Mouse (Mus musculus): Measurements from ENCODE around the gene 2010003K11Rik.
"Not testable (repeated sequence)": the region's sequence is repeated elsewhere in the genome, so short reads cannot be mapped to it uniquely, and the experiment has no call there.

Gene 2010003K11Rik

GRCm38 (mm10) chr19:4455071-4455800 is 43.1 kb downstream of the 2010003K11Rik start:
- no peak for DNase-seq

GRCm38 (mm10) chr19:4454040-4454439 is 44.3 kb downstream of the 2010003K11Rik start:
- not testable (repeated sequence) for DNase-seq

DNA sequence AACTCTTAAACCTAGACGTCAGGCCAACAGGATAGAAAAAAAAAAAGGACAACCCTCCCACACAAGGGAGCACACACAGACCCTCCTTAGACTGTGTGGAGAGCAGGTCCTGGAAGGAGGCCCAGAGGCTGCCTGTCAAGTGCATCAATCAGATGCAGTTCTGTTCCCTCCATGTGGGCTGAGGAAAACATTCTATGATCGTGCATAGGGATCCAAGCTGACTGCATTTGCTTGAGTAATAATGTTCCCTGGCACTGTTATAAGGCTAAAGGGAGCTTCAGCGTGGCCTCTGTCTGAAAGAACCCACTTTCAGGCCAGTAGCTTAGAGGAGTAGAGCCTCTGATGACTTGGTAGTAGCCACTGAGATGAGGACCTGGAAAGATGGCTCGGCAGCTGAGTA is 45.9 kb downstream of the 2010003K11Rik start:
- DNase-seq: no peak

- no peak for DNase-seq
Measured at GRCm38 (mm10) chr19:4451965-4452364, 46.4 kb downstream of the 2010003K11Rik start.

DNA sequence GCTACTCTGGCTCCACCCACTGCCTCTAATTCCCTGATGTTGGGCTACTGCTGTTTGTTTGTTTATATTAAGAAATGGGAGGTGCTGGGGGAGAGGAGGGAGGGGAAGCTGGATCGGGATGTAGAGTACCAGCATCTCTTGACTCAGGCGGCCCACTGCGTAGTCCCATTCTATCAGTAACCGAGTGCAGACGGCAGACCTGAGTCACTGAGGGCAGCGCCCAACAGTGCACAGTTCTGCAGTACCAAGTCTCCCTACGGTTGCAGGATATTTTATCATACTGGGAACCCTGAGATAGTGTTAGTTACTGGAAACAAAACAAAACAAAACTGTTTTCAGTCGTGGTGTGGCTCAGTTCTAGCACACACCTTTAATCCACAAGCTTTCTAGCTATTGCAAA is 47.3 kb downstream of the 2010003K11Rik start:
- no peak for DNase-seq

GRCm38 (mm10) chr19:4450666-4451065 is 47.7 kb downstream of the 2010003K11Rik start:
- DNase-seq: no peak

GRCm38 (mm10) chr19:4449230-4449629 is 49.2 kb downstream of the 2010003K11Rik start:
- DNase-seq: no peak

DNA sequence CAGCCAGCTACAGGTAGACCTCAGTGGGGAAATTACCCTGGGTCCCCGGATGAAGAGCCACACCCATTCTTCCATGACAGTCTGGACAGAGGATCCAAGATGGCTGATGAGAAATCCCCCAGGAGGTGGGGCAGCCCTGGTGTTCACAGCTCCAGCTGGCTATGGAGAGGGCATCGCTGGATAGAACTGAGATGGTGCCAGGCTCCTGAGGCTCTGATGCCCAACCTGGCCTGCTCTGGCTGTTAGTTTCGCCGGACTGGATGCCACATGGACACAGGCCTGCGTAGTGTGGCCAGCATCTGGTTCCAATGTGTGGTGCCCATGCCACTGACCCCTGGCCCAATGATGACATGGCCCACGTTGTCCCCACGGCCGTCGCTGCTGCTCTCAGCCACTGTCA is 50.9 kb downstream of the 2010003K11Rik start:
- no peak for DNase-seq
